Comparison of ENCODE assay signal across 13 mouse cellular contexts in genomic region chr9:32556313-32556712, GRCm38 (mm10). TPM values are rescaled to one million over a fixed set of nuclear protein-coding genes. Genes with fewer than 3 reads are reported as not detected.
A peak's percentile ranks its signal among the peaks of the same experiment; 100 is the strongest.
DNase-seq lines count a peak whose midpoint lies in the region; ATAC-seq lines count a peak whose summit lies in the region.
"Had no signal": no experiment of that assay in that cellular context is flagged by ENCODE, and none has a peak within 500 bp of the region (broad histone marks: within the 10 kb centered on the region; RNA-seq: fewer than 3 reads in every experiment).

No protein-coding gene starts in this region.

- no peak for ATAC-seq in liver, embryonic 15.5 days (ENCODE audit: insufficient read depth)
- ATAC-seq in megakaryocyte progenitor cell, adult 5-6 weeks (replicated peaks; ENCODE audit: poor library complexity): peak; percentile 81
- no peak for ATAC-seq in forebrain, embryonic 14.5 days

- no peaks in the 10 kb centered on the region for H3K36me3 ChIP-seq in heart, embryonic 10.5 days
- H3K36me3 ChIP-seq in liver, embryonic 15.5 days (replicated peaks): no peaks in the 10 kb centered on the region
- no peaks in the 10 kb centered on the region for H3K36me3 ChIP-seq in hindbrain, embryonic 10.5 days
- no peaks in the 10 kb centered on the region for H3K36me3 ChIP-seq in forebrain, embryonic 14.5 days (ENCODE audit: control insufficient read depth, insufficient read depth, low read length)

- 0 out of 2 replicates have a peak overlapping the region, but pooled peaks have one; percentile 7 for H3K4me2 ChIP-seq in liver, embryonic 15.5 days
- no peak overlapping the region for H3K4me2 ChIP-seq in forebrain, embryonic 14.5 days (ENCODE audit: low read length)
- H3K4me2 ChIP-seq: hindbrain, embryonic 14.5 days had no signal

- H3K9me3 ChIP-seq in heart, embryonic 10.5 days: no peaks in the 10 kb centered on the region
- no peaks in the 10 kb centered on the region for H3K9me3 ChIP-seq in liver, embryonic 15.5 days (replicated peaks)
- H3K9me3 ChIP-seq in hindbrain, embryonic 10.5 days: no peaks in the 10 kb centered on the region
- no peaks in the 10 kb centered on the region for H3K9me3 ChIP-seq in forebrain, embryonic 14.5 days (replicated peaks; ENCODE audit: control insufficient read depth, low read length)

- H3K27ac ChIP-seq in heart, embryonic 10.5 days: peak overlapping the region; percentile 11; the same call in 1 of the 2 replicates
- H3K27ac ChIP-seq in liver, embryonic 15.5 days (replicated peaks): no peak overlapping the region
- H3K27ac ChIP-seq in hindbrain, embryonic 10.5 days: no peak overlapping the region
- no peak overlapping the region for H3K27ac ChIP-seq in forebrain, embryonic 14.5 days (ENCODE audit: low read depth, low read length)
- H3K27ac ChIP-seq: hindbrain, embryonic 14.5 days had no signal

- no peak overlapping the region for H3K9ac ChIP-seq in liver, embryonic 15.5 days
- no peak overlapping the region for H3K9ac ChIP-seq in forebrain, embryonic 14.5 days (ENCODE audit: low read length)
- H3K9ac ChIP-seq: hindbrain, embryonic 14.5 days had no signal

- intact Hi-C loops in heart, postnatal 10 days (cut with DNase I): no loop called here

- H3K4me1 ChIP-seq in heart, embryonic 10.5 days: peaks cover 3% of the 10 kb centered on the region; the same call in 1 of the 2 replicates
- peaks cover 16% of the 10 kb centered on the region for H3K4me1 ChIP-seq in liver, embryonic 15.5 days (replicated peaks)
- H3K4me1 ChIP-seq in hindbrain, embryonic 10.5 days (replicated peaks): no peaks in the 10 kb centered on the region; the same call in 1 of the 2 replicates
- H3K4me1 ChIP-seq in forebrain, embryonic 14.5 days (ENCODE audit: control insufficient read depth, insufficient read depth, low read length): no peaks in the 10 kb centered on the region

- 43% methylated on average over 7 of the region's 7 CpGs for WGBS in heart, embryonic 10.5 days
- 11% methylated on average over 7 of the region's 7 CpGs for WGBS in liver, embryonic 15.5 days (ENCODE audit: insufficient replicate concordance)
- 80% methylated on average over 7 of the region's 7 CpGs for WGBS in hindbrain, embryonic 10.5 days
- WGBS in forebrain, embryonic 14.5 days: 91% methylated on average over 7 of the region's 7 CpGs

- H3K27me3 ChIP-seq in heart, embryonic 10.5 days (ENCODE audit: insufficient read depth, poor library complexity, severe bottlenecking): no peaks in the 10 kb centered on the region
- H3K27me3 ChIP-seq in liver, embryonic 15.5 days: peaks cover 8% of the 10 kb centered on the region; the same call in 1 of the 2 replicates
- peaks cover 14% of the 10 kb centered on the region for H3K27me3 ChIP-seq in hindbrain, embryonic 10.5 days (ENCODE audit: insufficient read depth, poor library complexity, severe bottlenecking)
- no peaks in the 10 kb centered on the region for H3K27me3 ChIP-seq in forebrain, embryonic 14.5 days (replicated peaks; ENCODE audit: control insufficient read depth, insufficient read depth, low read length)

- no peak overlapping the region for H3K4me3 ChIP-seq in heart, embryonic 10.5 days
- no peak overlapping the region for H3K4me3 ChIP-seq in liver, embryonic 15.5 days (replicated peaks)
- no peak overlapping the region for H3K4me3 ChIP-seq in hindbrain, embryonic 10.5 days
- H3K4me3 ChIP-seq in forebrain, embryonic 14.5 days (ENCODE audit: low read depth, low read length): no peak overlapping the region
- H3K4me3 ChIP-seq: myocyte had no signal

- DNase-seq in heart, embryonic 10.5 days (ENCODE audit: low spot score): no peak
- no peak for DNase-seq in heart, postnatal 10 days
- DNase-seq in thymus, postnatal 0 days (ENCODE audit: low spot score): peak; percentile 46
- no peak for DNase-seq in thymus, adult 18-20 months
- DNase-seq in hindbrain, embryonic 10.5 days (ENCODE audit: low spot score): no peak
- no peak for DNase-seq in forebrain, embryonic 14.5 days (ENCODE audit: low spot score)
- DNase-seq: adrenal gland, postnatal 36 days; gastrocnemius, postnatal 36 days; kidney, adult 2 months had no signal

RNA-seq across cellular contexts. Expression of gene Fli1, which starts 13.7 kb away (rescaled TPM):
- 17.5 and 20.8 TPM in 2 replicates for polyA plus RNA-seq in heart, embryonic 10.5 days (2016; fragmentation: Nextera tagmentation; extraction: Ambion mirVana)
- total RNA-seq in heart, postnatal 10 days (2021): 10 to 100 TPM; 41.1 to 47.5 TPM
- polyA plus RNA-seq in thymus, postnatal 0 days (2015; fragmentation: Nextera tagmentation; extraction: Ambion mirVana): 50.6 and 53.5 TPM in 2 replicates
- polyA plus RNA-seq in liver, embryonic 15.5 days (2015; fragmentation: Nextera tagmentation; extraction: Ambion mirVana): 8.1 and 9.1 TPM in 2 replicates
- total RNA-seq in megakaryocyte progenitor cell, adult 5-6 weeks (2015): 80.2 and 93.2 TPM in 2 replicates
- total RNA-seq in megakaryocyte progenitor cell, adult 5-6 weeks (2017): 104 and 107 TPM in 2 replicates
- polyA plus RNA-seq in hindbrain, embryonic 10.5 days (2016; fragmentation: Nextera tagmentation; extraction: Ambion mirVana): 23.1 and 26.2 TPM in 2 replicates
- 5.5 and 6.2 TPM in 2 replicates for polyA plus RNA-seq in forebrain, embryonic 14.5 days (2014; fragmentation: Nextera tagmentation; extraction: Ambion mirVana)
- polyA plus RNA-seq: myocyte had no signal
